Mouse (Mus musculus) midbrain, embryonic 16.5 days (tissue): ENCODE results near the gene Eif4e3. TPM values are rescaled to one million over a fixed set of nuclear protein-coding genes. Genes with fewer than 3 reads are reported as not detected.

Experiments
- ATAC-seq: fragments of 200-750 bp; cut with Nextera tagmentation; 2 replicates; pipeline ENCODE4 v1.8.0; 2017; ENCODE audit warnings: moderate TSS enrichment
- H3K27ac ChIP-seq: fragments of 300-500 bp; sonication (generic); 2 replicates; pipeline ENCODE4 v1.5.1; 2014; ENCODE audit warnings: mild to moderate bottlenecking, low read length, mixed read lengths
- H3K27me3 ChIP-seq: fragments of 300-500 bp; sonication (generic); 2 replicates; pipeline ENCODE4 v1.6.1; 2014; ENCODE audit warnings: low read depth, low read length, mixed read lengths; ENCODE audit not compliant: control insufficient read depth, insufficient read depth
- H3K36me3 ChIP-seq: fragments of 300-500 bp; sonication (generic); 2 replicates; pipeline ENCODE4 v1.6.1; 2014; ENCODE audit warnings: mild to moderate bottlenecking, low read length, moderate library complexity, mixed read lengths; ENCODE audit not compliant: control insufficient read depth, insufficient read depth
- H3K4me1 ChIP-seq: fragments of 300-500 bp; sonication (generic); 2 replicates; pipeline ENCODE4 v1.6.1; 2014; ENCODE audit warnings: mild to moderate bottlenecking, low read length, mixed read lengths; ENCODE audit not compliant: control insufficient read depth, insufficient read depth
- H3K4me2 ChIP-seq: fragments of 300-500 bp; sonication (generic); 2 replicates; pipeline ENCODE4 v1.6.1; 2014; ENCODE audit warnings: mild to moderate bottlenecking, low read length, mixed read lengths
- H3K4me3 ChIP-seq: fragments of 300-500 bp; sonication (generic); 2 replicates; pipeline ENCODE4 v1.5.1; 2014; ENCODE audit warnings: low read depth, mild to moderate bottlenecking, low read length, moderate library complexity, mixed read lengths
- H3K9ac ChIP-seq: fragments of 300-500 bp; sonication (generic); 2 replicates; pipeline ENCODE4 v1.6.1; 2014; ENCODE audit warnings: low read depth, low read length, mixed read lengths
- H3K9me3 ChIP-seq: fragments of 300-500 bp; sonication (generic); replicated peaks from 2 replicates; pipeline ENCODE4 v1.6.1; 2014; ENCODE audit warnings: mild to moderate bottlenecking, low read length, mixed read lengths; ENCODE audit not compliant: control insufficient read depth, poor library complexity, severe bottlenecking
- WGBS: fragments of 180-500 bp; shearing (Covaris S2); extraction: QIAGEN DNeasy Blood & Tissue Kit; methylation state at CpG from one replicate; pipeline ENCODE4 v1.1.7; 2014; 5-methylcytosine and 5-hydroxymethylcytosine counted together
- polyA plus RNA-seq: library from polyadenylated mRNA; unstranded; fragments of >200 nt; fragmentation: Nextera tagmentation; extraction: Ambion mirVana; gene quantifications from 2 replicates; pipeline ENCODE4 v1.2.1, GENCODE M21; 2015

Eif4e3 gene
- polyA plus RNA-seq, 1 experiment from 2014 or later, result 7.4 TPM

DNA sequence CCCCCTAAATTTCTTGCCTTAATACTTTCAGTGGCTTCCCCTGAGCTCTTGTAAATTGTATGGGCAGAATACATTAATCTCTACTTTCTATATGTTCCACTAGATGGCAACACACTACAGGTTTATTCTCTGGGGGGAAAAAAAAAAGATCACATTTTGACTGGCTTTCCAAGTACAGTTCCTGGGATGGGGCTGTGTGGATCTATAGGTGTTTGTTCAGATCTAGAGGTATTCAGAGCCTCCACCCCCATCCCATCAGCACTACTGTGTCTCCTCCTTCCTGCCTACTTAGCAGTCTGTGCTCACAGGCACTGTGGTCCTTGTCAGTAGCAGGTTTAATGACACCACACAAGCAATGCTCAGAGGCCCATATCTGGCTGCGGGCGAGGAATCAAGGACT, 14.2 kb downstream of the Eif4e3 start:
- WGBS, result 89% methylated on average over 2 of the region's 2 CpGs
- H3K27ac ChIP-seq, result no peak overlapping the region
- H3K9ac ChIP-seq, result no peak overlapping the region
- no peaks in the 10 kb centered on the region for H3K36me3 ChIP-seq
- no peak overlapping the region for H3K4me2 ChIP-seq
- H3K27me3 ChIP-seq, result no peaks in the 10 kb centered on the region
- H3K9me3 ChIP-seq, result no peaks in the 10 kb centered on the region
- H3K4me1 ChIP-seq, result 0 out of 2 replicates have a peak, but pooled peaks cover 2% of the 10 kb centered on the region
- 0 out of 2 replicates have a peak, but pooled peaks have one; percentile 37 for ATAC-seq
- H3K4me3 ChIP-seq, result no peak overlapping the region

DNA sequence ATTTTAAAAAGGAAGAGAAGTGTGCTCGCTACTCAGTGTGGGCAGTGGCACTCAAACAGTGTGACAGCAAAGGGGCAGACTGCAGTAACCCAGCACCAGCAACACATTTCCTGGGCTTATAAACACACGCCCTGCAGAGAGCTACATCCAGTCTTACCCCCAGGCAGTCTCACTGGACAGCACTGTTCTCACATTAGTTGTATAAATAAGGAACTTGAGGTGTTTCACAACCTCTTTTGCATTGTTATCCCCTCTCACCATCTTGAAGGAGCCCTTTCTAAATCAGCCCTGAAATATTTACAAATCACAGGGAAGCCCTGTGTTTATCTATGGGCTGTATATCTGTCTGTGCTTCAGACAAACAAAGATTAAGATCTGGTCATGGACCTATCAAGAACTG, 17.3 kb downstream of the Eif4e3 start:
- Histone ChIP-seq H3K9me3 (no peaks in the 10 kb centered on the region), H3K4me2 (no peak overlapping the region), H3K4me1 (0 out of 2 replicates have a peak, but pooled peaks cover 2% of the 10 kb centered on the region), H3K27ac (no peak overlapping the region), H3K27me3 (no peaks in the 10 kb centered on the region), H3K9ac (no peak overlapping the region), H3K4me3 (no peak overlapping the region), H3K36me3 (no peaks in the 10 kb centered on the region)
- WGBS, result 63% methylated on average over 2 of the region's 2 CpGs
- ATAC-seq, result no peak

DNA sequence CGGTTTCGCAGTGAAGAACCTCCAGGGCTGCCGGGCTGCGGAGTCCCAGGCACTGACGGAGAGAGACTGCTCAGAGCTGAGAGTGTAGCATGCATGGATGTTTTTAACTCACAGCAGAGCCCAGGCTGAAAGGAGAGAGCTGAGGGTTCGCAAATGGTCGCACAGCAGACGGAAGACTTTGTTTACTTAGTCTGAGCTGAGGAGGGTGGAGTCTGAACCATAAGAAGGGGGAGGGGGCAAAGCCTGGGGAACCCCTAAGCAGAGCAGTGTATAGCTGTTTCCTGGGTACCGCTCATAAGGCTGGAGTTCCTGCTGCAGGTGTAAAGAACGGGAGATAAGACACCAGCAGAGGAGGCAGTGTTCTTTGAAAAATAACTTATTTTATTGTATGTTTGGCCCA, 20.2 kb downstream of the Eif4e3 start:
- no peak overlapping the region for H3K4me3 ChIP-seq
- no peak for ATAC-seq
- H3K27me3 ChIP-seq, result no peaks in the 10 kb centered on the region
- no peaks in the 10 kb centered on the region for H3K9me3 ChIP-seq
- no peak overlapping the region for H3K27ac ChIP-seq
- H3K4me1 ChIP-seq, result no peaks in the 10 kb centered on the region
- WGBS, result 66% methylated on average over 10 of the region's 10 CpGs
- H3K4me2 ChIP-seq, result no peak overlapping the region
- H3K9ac ChIP-seq, result no peak overlapping the region
- no peaks in the 10 kb centered on the region for H3K36me3 ChIP-seq

DNA sequence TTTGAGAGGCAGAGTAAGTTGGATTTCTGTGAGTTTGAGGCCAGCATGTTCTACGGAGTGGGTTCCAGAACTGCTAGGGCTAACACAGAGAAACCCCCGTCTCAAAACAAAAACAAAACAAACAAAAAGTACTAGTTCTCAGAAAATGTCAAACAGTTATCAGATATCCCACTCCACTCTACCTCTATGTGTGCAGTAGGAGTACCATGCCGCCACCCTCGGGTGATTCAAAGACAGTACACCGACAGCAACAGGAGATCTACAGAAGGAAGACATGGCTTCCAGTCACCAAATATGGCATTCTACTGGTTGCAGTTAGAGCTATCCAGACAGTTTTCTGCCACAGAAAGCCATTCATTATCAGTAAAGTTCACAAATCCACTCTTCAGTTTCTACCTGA, 21.7 kb downstream of the Eif4e3 start:
- WGBS, result 90% methylated on average over 5 of the region's 5 CpGs
- Histone ChIP-seq H3K27ac (no peak overlapping the region), H3K9me3 (no peaks in the 10 kb centered on the region), H3K27me3 (no peaks in the 10 kb centered on the region), H3K4me1 (no peaks in the 10 kb centered on the region), H3K9ac (no peak overlapping the region), H3K4me2 (no peak overlapping the region), H3K4me3 (no peak overlapping the region), H3K36me3 (no peaks in the 10 kb centered on the region)
- ATAC-seq, result no peak

DNA sequence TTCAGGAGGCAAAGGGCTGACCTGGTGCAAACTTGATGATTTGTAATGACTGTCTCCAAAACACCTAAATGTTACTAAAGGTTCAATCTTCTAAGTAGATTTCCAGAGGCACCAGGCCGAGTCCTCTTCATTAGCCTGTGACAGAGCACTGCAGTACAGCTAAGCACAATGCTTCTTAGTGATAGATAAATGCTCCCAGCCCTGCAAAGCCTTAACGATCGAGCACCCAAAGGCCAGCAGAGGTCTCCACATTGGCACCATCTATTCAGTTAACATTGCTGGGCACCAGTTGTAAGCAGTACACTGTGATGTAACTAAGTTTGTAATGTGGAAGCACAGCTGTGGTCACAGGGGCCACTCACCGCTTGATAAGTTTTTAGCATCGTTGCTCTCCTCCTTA, 22.2 kb downstream of the Eif4e3 start:
- Histone ChIP-seq H3K4me3 (no peak overlapping the region), H3K4me2 (no peak overlapping the region), H3K9ac (no peak overlapping the region), H3K9me3 (no peaks in the 10 kb centered on the region), H3K27ac (no peak overlapping the region), H3K4me1 (no peaks in the 10 kb centered on the region), H3K36me3 (0 out of 2 replicates have a peak, but pooled peaks cover 2% of the 10 kb centered on the region), H3K27me3 (no peaks in the 10 kb centered on the region)
- ATAC-seq, result no peak
- WGBS, result 87% methylated on average over 5 of the region's 5 CpGs

DNA sequence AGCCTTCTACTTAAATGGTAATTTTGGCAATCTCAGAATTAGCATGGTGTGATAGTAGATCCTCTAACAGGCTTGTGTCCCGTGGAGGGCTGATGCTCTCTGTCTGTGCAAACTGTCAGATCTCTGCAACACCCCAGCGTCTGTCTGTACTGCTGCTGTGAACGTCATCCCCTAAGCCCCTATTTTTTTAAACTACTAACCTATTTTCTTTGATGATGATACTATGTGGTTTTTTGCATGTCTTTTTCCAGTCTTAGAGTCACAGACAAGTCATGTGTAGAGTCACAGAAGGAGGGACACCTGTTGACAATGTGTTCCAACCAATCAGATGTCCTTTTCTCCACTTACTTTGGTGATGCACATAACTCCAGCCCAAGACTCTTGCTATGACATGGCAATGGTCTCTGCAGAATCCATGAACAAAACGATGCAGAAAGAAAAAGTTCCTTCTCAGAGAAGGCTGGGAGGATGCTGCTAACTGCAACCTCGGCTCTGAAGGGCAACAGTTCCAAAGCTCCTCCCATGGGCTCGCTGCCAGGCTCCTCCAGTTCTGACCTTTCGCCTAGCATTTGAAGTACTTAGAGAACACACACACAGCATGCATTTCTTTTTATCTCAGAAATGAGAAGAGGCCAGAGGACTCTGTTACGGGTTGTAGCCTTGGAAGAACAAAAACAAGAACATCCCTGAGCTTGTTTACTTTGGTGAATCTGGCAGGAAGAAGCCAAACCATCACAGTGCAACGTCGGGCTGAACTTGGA, 23.0 kb downstream of the Eif4e3 start:
- Histone ChIP-seq H3K27me3 (no peaks in the 10 kb centered on the region), H3K4me2 (no peak overlapping the region), H3K36me3 (0 out of 2 replicates have a peak, but pooled peaks cover 4% of the 10 kb centered on the region), H3K4me1 (no peaks in the 10 kb centered on the region), H3K9ac (no peak overlapping the region), H3K27ac (no peak overlapping the region), H3K9me3 (no peaks in the 10 kb centered on the region), H3K4me3 (no peak overlapping the region)
- 53% methylated on average over 10 of the region's 10 CpGs for WGBS
- ATAC-seq, result no peak

DNA sequence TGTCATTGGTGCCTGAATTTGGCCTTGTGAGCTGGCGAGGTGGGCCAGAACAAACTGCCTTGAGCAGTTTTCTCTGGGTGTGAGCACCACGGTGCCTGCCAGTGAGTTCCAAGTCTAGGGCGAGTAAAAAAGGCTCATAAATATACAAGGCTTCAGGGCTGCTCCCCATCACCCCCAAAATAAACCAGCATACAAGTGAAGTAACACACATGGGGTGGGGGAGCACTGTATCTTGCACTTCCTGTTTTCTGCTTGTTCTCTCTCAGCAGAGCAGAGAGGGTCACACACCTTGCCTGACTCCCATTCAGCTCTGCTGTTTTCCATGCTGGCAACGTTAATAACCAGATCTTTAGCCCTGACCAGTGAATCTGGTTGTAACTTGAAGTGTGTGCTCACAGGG, 29.1 kb downstream of the Eif4e3 start:
- no peaks in the 10 kb centered on the region for H3K27me3 ChIP-seq
- H3K9me3 ChIP-seq, result no peaks in the 10 kb centered on the region
- H3K36me3 ChIP-seq, result 0 out of 2 replicates have a peak, but pooled peaks cover 8% of the 10 kb centered on the region
- no peak overlapping the region for H3K4me3 ChIP-seq
- 76% methylated on average over 4 of the region's 4 CpGs for WGBS
- H3K4me1 ChIP-seq, result peaks cover 2% of the 10 kb centered on the region; the same call in 1 of the 2 replicates
- H3K4me2 ChIP-seq, result no peak overlapping the region
- H3K27ac ChIP-seq, result no peak overlapping the region
- ATAC-seq, result no peak
- H3K9ac ChIP-seq, result no peak overlapping the region

DNA sequence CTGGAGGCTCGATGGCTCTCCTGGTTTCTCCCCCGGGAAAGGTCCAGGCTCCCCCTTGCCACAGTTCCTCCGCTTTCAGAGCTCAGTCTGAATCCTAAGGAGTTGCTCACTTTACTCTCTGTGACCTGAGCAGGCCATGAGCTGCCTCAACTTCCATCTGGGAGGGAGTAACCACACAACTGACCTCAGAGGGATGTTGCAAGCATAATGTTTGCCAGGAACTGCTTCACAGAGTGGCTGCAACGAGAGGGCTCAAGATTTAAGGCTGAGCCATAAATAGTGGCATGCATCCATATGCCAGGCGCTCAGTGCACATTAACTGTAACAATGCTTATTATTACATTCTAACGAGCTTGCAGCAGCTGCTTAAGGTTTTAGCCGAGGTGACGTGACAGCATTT, 29.8 kb downstream of the Eif4e3 start:
- H3K4me1 ChIP-seq, result peaks cover 2% of the 10 kb centered on the region; the same call in 1 of the 2 replicates
- H3K9me3 ChIP-seq, result no peaks in the 10 kb centered on the region
- H3K27ac ChIP-seq, result no peak overlapping the region
- ATAC-seq, result no peak
- 61% methylated on average over 8 of the region's 8 CpGs for WGBS
- H3K4me2 ChIP-seq, result no peak overlapping the region
- 0 out of 2 replicates have a peak, but pooled peaks cover 8% of the 10 kb centered on the region for H3K36me3 ChIP-seq
- H3K27me3 ChIP-seq, result no peaks in the 10 kb centered on the region
- no peak overlapping the region for H3K4me3 ChIP-seq
- H3K9ac ChIP-seq, result no peak overlapping the region

DNA sequence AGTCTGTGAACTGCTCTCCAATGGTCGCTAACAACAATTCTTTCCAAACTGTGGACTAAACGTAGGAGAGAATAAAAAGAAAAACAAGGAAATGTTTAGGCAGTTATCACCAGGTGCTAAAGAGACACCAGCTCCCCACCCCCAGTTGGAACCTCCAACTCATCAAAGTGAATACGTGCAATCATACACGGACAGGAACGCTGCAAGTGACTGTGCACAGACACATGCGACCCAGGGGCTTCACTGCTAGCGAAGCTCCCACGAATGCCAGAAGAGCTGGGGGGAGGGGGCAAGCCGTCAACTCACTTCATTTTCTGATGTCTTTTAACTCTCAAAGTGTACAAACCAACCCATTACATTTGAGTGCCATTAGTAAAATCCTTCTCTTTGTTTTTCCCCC, 30.4 kb downstream of the Eif4e3 start:
- H3K4me3 ChIP-seq, result no peak overlapping the region
- no peak overlapping the region for H3K9ac ChIP-seq
- H3K27ac ChIP-seq, result no peak overlapping the region
- no peaks in the 10 kb centered on the region for H3K27me3 ChIP-seq
- ATAC-seq, result no peak
- peaks cover 2% of the 10 kb centered on the region; the same call in 1 of the 2 replicates for H3K4me1 ChIP-seq
- H3K4me2 ChIP-seq, result no peak overlapping the region
- H3K9me3 ChIP-seq, result no peaks in the 10 kb centered on the region
- 0 out of 2 replicates have a peak, but pooled peaks cover 8% of the 10 kb centered on the region for H3K36me3 ChIP-seq
- WGBS, result 43% methylated on average over 9 of the region's 9 CpGs
